Mouse (Mus musculus): ENCODE results near the gene Coch. TPM values are rescaled to one million over a fixed set of nuclear protein-coding genes. Genes with fewer than 3 reads are reported as not detected.
"Not testable (repeated sequence)": the region's sequence is repeated elsewhere in the genome, so short reads cannot be mapped to it uniquely, and the experiment has no call there.

Gene Coch
- polyA plus RNA-seq, 2 experiments from 2014 or later = 0.16 TPM; not detected in 1

- ATAC-seq = no peak
These were observed 48.7 kb downstream of the Coch start for GRCm38 (mm10) chr12:51641871-51642270.

GRCm38 (mm10) chr12:51649401-51649800, 56.3 kb downstream of the Coch start:
- ATAC-seq = not testable (repeated sequence)

Other genes with a start within 250 kb of the Coch start
- gene G2e3, start 245.3 kb upstream of the Coch start, polyA plus RNA-seq (2017; shearing (Covaris generic)) = 10 to 100 TPM; 14.0 to 16.8 TPM
- gene Scfd1, start 215.8 kb upstream of the Coch start, polyA plus RNA-seq (2017; shearing (Covaris generic)) = 10 to 100 TPM; 74.6 to 79.3 TPM
- gene Ap4s1, start 97.7 kb downstream of the Coch start, polyA plus RNA-seq (2017; shearing (Covaris generic)) = 10 to 100 TPM; 15.8 to 16.7 TPM
- 10 to 100 TPM; 15.6 to 23.2 TPM for gene Strn3, start 98.6 kb downstream of the Coch start, polyA plus RNA-seq (2017; shearing (Covaris generic))
- 10 to 100 TPM; 58.5 to 73.1 TPM for gene Hectd1, start 236.2 kb downstream of the Coch start, polyA plus RNA-seq (2017; shearing (Covaris generic))

All from activated CD4-positive, CD25-positive, alpha-beta regulatory T cell, adult 4 months (primary cell).